Mouse (Mus musculus): ENCODE measurements at regions not wholly inside any gene's neighbourhood (a gene's known extent, or its start where the extent isn't known, plus 50 kb on each side); places are given as distances from the start of the nearest gene placed in this dataset.

- DNase-seq (ENCODE audit: low read depth, low spot score): peak; percentile 90
Measured at GRCm38 (mm10) chr11:19823461-19823895, 100.7 kb upstream of the Spred2 start.

GRCm38 (mm10) chr11:19826481-19827185 is 97.5 kb upstream of the Spred2 start:
- no peak for DNase-seq (ENCODE audit: low read depth, low spot score)

GRCm38 (mm10) chr11:19827996-19828395 is 96.2 kb upstream of the Spred2 start:
- no peak for DNase-seq (ENCODE audit: low read depth, low spot score)

- no peak for DNase-seq (ENCODE audit: low read depth, low spot score)
Measured at GRCm38 (mm10) chr11:19828959-19829401, 95.2 kb upstream of the Spred2 start.

- DNase-seq (ENCODE audit: low read depth, low spot score): no peak
Measured at GRCm38 (mm10) chr11:19829564-19830279, 94.5 kb upstream of the Spred2 start.

- peak; percentile 78 for DNase-seq (ENCODE audit: low read depth, low spot score)
Measured at GRCm38 (mm10) chr11:19830280-19831062, 93.7 kb upstream of the Spred2 start.

GRCm38 (mm10) chr11:19834561-19834960 is 89.6 kb upstream of the Spred2 start:
- DNase-seq (ENCODE audit: low read depth, low spot score): no peak

- DNase-seq (ENCODE audit: low read depth, low spot score): no peak
Measured at GRCm38 (mm10) chr11:19835221-19835745, 88.9 kb upstream of the Spred2 start.

- DNase-seq (ENCODE audit: low read depth, low spot score): no peak
Measured at GRCm38 (mm10) chr11:19838932-19839331, 85.2 kb upstream of the Spred2 start.

- no peak for DNase-seq (ENCODE audit: low read depth, low spot score)
Measured at GRCm38 (mm10) chr11:19843084-19843483, 81.1 kb upstream of the Spred2 start.

GRCm38 (mm10) chr11:19847910-19848309 is 76.3 kb upstream of the Spred2 start:
- DNase-seq (ENCODE audit: low read depth, low spot score): no peak

- DNase-seq (ENCODE audit: low read depth, low spot score): no peak
Measured at GRCm38 (mm10) chr11:19848412-19848811, 75.8 kb upstream of the Spred2 start.

GRCm38 (mm10) chr11:19849347-19849811 is 74.8 kb upstream of the Spred2 start:
- DNase-seq (ENCODE audit: low read depth, low spot score): no peak

- no peak for DNase-seq (ENCODE audit: low read depth, low spot score)
Measured at GRCm38 (mm10) chr11:19849844-19850420, 74.2 kb upstream of the Spred2 start.

GRCm38 (mm10) chr11:19851022-19851615 is 73.1 kb upstream of the Spred2 start:
- DNase-seq (ENCODE audit: low read depth, low spot score): no peak

GRCm38 (mm10) chr11:19861596-19861995 is 62.6 kb upstream of the Spred2 start:
- DNase-seq (ENCODE audit: low read depth, low spot score): no peak

GRCm38 (mm10) chr11:19863327-19863726 is 60.8 kb upstream of the Spred2 start:
- DNase-seq (ENCODE audit: low read depth, low spot score): no peak

GRCm38 (mm10) chr11:19866262-19866661 is 57.9 kb upstream of the Spred2 start:
- DNase-seq (ENCODE audit: low read depth, low spot score): no peak

GRCm38 (mm10) chr11:19869671-19870070 is 54.5 kb upstream of the Spred2 start:
- DNase-seq (ENCODE audit: low read depth, low spot score): no peak

GRCm38 (mm10) chr11:19870136-19870535 is 54.0 kb upstream of the Spred2 start:
- DNase-seq (ENCODE audit: low read depth, low spot score): no peak

- DNase-seq (ENCODE audit: low read depth, low spot score): no peak
Measured at GRCm38 (mm10) chr11:19873796-19874195, 50.4 kb upstream of the Spred2 start.
